Mouse (Mus musculus) adipocyte (in vitro differentiated cells): ENCODE measurements around the gene Ap2a2.

Source experiments
- DNase-seq: peaks from one replicate; pipeline ENCODE4 v3.0.0-alpha.2; 2016; ENCODE audit warnings: low spot score

Ap2a2 gene

DNA sequence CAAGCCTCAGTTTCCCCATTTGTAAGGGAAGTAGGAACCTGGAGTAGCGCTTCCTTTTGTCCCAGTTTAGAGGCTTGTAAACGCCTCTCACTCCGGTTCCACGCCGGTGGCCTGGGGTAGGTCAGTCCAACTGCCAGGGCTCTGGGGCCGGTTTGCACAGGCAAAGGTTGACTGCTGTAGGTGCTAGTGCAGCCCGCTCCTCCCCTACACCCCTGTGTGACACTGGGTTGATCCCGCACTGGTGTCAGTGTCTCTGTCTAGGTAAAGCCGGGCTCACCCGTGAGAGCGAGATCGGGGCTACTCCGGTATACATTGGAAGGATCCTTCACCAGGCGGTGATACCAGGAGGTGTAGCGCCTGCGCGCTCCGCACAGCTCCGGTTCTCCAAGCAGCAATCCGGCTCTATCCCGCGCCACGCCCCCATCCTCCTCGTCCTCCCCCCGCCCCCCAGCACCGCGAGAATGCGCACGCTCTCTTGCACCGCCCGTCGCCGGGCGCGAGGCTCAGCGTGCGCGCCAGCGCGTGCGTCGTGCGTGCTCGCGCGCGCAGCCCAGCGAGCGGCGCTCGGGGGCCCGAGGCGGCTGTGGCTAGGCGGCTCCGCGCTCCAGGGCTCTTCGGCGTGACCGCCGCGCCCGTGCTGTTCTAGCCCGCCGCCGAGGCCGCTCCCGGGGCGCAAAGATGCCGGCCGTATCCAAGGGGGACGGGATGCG, at the start of gene Ap2a2:
Gene Ap2a2, plus strand, starts transcription at position 492 of the 710 bp plus-strand sequence.
- peak; percentile 91 for DNase-seq

DNA sequence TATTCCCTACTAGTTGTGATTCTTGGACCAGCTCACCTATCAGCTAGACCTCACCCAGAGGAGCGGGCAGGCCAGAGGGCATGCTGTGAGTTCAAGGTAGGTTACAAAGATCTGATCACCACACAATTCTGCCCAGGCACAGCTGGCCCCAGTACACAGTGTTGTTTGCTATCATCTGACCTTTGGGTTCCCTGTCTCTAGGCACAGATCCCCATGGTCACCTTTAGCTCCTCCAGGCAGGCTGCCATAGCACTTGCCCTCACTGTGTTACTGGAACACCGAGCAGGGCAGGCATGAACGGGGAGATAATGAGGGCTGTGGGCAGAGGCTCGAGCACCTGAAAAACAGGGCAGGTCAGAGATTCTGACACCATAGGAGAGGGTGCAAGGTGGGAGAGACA, 44.3 kb upstream of the Ap2a2 start:
- peak; percentile 79 for DNase-seq

DNA sequence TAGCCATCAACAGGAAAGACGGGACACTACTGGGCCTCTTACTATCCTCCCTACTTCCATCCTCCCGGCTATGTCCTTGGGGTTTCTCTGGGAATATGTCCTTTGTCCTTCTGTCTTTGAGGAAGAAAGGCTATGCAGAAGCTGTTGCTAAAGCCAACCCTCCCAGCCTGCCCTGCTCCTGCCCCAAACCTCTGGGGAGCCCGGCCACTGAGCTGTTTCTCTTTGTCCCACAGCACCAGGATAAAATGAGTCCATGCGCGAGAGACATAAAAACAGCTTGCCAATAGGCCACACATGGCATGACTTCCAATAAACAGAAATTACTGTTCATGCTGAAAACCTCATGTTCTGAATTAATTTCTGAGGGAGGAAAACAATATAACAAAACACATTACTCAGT, 43.7 kb upstream of the Ap2a2 start:
- DNase-seq = peak; percentile 87

DNA sequence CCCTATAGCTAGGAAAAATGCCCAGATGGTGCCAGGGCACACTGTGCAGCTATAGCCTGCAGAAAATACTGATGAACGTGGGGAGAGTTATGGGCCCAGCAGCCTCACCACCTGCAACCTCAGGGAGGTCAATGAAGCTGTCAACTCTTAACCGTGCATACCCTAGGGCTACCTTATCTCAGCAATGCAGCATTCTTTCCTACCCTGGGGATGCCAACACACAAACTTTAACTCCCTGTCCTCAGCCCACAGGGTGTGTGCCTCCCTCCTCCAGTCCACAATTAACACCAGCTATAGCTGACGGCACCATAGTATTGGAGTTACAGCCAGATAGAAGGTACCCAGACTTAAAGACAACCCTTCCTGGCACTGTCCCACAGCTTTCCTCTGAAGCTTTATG, 43.0 kb upstream of the Ap2a2 start:
- DNase-seq = no peak

DNA sequence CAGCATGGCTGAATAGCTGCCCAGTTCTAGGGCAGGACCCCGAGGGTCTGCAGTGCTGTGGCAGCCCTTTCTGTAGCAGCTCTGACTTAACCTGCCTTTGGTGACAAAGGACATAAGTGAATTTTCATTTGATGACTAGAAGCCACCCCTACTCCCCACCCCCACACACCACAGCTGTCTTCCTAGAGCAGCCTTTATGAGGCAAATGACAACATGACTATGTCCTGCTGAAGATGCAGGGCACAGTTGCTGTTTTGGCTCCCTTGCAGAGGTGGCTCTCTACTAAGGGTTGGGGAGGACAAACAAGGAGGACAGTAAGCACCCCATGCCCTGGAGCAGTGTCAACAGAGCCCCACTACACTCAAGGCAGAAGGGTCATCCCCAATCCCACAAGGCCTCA, 42.2 kb upstream of the Ap2a2 start:
- DNase-seq = no peak

DNA sequence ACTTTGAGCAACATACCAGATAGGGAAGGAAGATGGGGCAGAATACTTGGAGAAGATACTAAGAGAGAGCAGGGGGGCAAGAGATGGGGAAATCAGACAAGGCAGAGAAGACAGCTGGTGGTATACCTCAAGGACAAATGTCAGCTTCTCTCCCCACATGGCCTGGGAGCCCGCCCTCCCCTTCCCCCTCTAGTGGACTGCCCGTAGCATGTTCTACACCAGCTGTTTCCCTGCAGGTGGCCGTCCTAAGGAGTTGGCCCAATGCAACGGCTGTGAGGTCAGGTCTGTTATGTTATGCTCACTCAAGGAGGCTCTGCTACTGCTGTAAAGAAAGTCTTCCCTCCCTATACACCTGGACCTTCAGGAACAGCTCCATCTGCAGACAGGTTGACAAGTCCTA, 39.0 kb upstream of the Ap2a2 start:
- no peak for DNase-seq

DNA sequence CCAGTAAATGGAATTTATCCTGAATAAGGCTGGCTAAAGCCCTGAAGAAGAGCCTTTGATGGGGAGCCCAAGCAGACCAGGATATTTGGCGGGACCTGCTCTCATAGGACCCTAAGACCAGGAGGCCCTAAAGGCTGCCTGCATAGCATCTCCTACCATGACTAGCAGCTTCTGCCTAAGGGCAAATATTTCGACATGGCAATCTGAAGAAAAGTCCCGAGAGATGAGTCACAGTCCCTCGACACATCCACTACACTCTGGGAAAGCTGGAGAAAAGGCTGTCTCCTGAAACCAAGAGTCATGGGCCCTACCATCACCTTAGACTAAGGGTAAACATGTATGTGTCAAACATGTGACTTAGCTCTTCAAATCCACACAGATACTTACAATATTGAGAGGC, 37.7 kb upstream of the Ap2a2 start:
- peak; percentile 57 for DNase-seq

DNA sequence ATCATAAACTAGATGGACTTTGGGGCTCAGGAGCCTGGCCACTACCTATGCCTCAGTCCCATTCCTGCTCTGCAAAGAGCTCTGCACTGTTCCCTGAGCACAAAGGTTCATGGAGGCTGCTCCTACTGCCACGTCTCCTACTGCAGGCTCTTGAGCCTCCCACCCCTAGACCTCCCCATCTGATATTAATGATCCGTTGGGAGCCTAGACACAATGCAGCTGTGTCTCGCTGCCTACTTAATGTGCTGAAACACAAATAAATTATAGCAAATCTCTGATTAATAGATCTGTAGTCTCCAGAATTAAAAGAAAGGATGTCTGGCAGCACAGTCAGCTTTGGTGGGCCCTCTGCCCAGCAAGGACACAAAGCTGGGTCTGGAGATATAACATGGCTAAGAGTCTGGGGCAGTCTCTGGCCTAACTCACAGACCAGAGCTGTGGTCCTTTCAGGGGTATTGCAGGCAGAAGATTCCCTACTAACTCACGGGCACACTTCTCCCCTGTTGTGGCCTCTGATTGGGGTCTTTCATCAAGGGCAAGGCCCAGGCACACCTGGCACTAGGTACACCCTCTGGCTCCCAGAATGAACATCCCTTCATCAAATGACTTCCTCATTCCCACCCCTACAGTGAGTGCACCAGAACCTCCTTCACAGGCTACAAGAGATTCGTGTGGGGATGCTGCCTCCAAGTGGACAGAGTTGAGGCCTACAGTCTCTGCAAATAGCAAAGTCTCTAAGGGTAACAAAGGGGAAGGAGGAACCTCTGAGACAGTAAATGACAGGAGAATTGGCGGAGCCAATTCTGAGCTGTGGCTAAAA, 37.0 kb upstream of the Ap2a2 start:
- peak; percentile 88 for DNase-seq

DNA sequence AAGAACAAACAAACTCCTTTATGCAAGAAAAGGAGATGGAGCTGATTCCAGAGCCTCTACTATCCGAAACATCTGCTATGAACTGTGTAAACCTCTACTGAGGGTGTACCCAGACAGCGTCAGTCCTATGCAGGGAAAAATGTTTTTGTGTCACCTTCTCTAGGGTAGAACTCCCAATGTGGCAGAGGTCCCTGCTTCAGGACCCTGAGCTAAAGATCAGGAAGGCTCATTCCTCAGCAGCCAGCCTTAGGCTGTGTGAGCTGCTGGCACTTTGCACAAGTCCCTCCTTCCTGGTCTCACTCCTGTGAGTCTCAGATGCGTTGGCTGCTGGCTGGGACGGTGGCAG, 36.4 kb upstream of the Ap2a2 start:
- DNase-seq = no peak

DNA sequence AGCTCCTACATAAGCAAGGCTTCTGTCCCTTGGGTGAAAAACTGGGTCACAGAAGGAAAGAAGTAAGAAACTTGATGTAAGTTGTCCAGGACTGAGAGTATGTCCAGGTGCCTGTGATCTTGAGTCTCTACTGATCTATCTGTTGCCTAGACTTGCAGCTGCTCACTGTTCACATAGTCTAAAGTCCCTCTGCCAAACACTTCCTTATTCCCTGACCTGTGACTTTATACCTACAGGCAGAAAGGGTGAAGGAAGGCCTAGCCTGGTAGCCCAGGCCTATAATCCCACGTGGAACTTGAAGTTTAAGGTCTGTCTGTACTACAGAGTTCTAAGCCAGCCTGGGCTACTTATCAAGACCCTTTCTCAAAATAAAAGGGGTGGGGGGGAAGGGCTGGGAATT, 26.4 kb upstream of the Ap2a2 start:
- DNase-seq = no peak

DNA sequence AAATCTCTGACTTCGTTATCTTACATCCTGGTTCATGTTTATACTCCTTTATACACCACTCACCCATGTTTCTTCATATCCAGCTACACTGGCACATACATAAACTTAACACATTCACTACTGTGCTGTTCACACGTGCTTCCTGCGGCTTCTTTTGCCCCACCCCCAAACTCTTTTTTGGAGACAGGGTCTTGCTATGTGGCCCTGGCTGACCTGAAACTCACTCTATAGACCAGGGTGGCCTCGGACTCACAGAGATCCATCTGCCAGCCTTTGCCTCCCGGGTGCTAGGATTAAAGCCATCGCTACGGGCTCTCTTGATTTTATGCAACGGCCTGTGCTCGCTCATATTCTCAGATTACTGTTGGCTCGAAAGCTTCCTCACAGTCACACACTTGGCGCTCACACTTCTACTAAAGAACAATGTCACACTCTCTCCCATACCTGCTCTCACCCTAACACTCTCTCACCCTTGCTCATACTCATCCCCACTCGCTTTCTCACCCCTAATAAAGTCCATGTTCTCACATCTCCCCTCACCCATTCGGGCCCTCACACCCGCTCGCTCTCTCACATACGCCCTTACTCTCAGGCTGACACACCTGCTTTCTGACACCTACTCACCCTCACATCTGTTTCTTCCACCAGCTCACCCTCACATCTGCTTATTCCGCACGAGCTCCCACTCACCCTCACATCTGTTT, 23.0 kb upstream of the Ap2a2 start:
- no peak for DNase-seq

DNA sequence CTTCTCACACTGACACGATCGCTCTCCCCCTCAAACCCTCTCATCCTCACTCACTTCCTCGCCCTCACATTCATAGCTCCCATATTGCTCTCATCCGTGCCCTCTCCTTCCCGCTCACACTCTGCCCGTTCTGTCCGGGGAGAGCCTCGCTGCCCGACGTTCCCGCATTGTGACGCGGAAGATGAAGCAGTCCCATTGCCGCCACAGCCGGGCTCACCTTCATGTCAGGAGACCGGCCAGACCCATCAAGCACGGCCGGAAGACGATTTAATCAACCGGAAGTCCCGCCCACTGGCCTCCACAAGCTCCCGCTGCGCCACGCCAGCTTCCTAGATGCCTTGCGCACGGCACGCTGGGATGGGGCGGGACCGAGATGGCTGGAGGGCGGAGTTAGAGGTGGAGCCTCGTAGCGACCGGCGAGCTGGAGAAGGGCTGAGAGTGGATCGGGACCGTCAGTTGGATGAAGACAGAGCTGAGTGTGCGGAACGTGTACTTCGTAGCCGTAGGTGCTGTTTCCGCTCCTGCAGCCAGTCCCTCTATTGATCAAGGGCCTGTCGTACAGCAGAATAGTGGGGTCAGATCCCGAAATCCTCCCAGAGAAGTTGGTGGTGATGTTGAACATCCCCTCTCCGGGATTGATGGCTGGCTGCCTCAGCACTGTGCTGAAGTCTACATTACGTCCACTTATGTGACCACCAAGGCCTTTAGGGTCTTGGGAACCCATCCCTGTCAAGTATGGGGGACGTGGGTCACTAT, 22.2 kb upstream of the Ap2a2 start, which contains the start of gene Chid1:
Gene Chid1, minus strand, starts transcription at position 302 of the 756 bp plus-strand sequence.
- peak; percentile 96 for DNase-seq

DNA sequence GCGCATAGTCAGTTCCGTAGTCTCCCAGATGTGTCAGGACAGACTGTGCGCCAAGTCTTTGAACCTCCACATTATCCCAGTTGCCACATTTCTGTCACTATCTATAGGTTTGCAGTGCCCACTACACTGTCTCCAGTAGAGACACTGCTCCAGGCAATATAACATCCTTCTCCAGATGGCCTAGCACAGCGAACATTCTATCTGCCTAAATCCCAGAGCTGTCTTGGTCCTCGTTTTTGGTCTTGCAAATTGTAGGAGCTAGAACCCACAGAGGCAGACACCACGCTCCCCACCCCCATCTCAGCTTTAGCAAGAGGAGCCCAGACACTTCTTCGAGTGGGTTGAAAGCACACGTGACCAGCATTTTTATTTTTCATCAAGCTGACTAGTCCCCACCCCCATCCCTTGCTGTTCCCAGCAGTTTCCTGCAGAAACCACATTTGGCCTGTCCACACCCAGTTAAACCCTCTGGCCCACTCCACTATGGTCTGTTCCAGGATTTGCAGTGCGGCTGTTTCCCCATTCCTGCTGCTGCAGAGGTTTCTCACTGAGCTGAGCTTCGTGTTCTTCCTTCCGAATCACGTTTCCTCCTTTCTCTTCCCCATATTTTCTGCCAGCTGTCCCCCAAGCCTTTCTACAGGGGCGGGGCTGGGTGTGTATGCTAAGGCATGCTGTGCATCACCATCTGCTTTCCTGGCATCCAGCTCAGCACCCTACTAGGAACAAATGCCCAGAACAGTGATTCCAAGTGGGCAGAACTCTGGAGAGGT, 21.5 kb upstream of the Ap2a2 start:
- peak; percentile 90 for DNase-seq

DNA sequence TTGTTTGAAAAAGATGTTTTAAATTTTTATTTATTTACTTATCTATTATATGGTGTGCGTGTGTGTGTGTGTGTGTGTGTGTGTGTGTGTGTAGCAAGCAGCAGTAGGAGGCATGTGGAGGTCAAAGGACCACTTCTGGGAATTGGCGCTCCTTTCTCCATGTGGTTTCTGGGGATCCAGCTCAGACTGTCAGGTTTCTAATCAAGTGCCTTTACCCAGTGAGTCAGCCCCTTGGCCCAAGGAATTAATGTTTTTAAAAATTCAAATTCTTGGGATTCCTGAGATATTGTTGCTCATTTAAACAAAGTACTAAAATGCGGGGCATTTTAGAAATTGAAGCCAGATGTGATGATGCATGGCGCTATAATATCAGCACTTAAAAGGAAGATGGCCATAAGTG, 20.3 kb upstream of the Ap2a2 start:
- no peak for DNase-seq

DNA sequence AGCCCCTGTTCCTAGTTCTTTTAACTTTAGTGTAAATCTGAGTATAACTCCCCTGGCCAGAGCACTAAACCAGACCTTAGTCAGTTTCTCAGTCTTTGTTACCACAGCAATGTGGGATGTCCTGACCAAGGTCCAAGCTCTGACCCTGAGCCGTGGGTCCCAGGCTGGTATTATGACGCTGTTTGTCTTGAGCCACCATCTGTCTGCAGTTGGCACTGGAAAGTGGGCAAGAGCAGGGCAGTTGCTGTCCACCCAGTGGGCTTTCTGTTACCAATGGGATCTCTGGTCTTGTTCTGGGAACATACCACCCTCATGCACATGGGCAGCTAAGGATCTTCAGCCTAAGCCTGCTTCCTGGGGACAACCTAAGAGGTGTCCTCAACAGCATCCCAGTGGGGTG, 19.4 kb upstream of the Ap2a2 start:
- DNase-seq = no peak

DNA sequence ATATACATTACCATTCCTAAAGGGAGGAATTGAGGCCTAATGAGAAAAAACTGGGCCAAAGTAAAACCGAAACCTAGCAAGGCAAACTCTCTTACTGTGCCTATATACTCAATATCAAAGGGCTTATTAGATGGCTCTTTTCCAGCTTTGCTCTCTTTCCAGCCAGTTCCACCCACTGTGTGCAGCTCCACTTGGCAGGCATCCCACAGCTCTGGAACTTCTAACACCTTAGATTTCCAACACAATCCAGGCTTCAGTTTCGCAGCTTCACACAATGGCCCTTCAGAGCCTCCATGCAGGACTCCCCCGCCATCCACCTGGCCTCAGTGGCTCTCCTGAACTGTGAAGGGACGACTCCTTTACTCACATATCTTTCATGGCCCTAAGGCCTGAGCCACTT, 17.3 kb upstream of the Ap2a2 start:
- peak; percentile 33 for DNase-seq

DNA sequence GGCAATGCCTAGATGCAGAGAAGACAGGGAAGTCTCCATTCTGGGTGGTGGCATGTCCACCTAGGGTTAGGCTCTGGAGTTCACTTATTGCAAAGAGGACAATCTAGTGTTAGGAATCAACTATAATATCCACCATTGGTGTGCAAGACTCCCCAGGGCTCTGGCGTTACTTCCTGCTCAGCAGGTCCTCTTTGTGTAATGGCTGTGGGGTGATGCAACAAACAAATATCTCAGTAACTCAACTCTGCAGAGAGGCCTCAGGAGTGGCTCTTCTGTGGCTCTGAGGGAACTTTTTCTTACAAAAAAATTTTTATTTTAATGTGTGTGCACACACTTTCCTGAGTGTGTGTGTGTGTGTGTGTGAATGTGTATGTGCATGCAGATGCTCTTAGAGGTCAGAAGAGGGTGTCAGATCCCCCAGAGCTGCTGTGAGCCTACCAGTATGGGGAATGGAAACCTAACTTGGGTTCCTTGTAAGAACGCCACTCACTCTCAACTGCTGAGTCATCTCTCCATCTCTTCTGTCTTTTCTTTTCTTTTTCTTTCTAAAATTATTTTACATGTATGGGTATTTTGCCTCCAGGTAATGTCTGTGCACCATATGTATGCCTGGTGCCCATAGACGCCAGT, 12.4 kb upstream of the Ap2a2 start:
- DNase-seq = no peak

DNA sequence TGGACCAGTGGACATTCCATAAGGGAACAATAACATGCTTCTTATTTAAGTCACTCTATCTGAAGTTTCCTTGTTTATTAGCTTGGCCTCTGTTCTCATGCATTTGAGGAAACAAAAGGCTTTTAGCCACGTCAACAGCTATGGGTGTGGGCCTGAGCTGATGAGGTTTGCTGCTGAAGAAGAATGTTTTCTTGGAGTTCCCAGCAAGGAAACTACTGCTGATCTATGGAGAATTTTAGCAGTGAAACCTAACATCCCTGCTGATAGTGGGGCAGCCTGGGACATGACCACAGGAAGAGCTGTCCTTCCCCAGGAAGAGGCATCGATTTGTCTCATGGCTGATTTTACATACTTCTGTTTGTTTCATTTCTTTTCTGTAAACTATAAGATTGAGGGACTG, 11.5 kb upstream of the Ap2a2 start:
- no peak for DNase-seq

DNA sequence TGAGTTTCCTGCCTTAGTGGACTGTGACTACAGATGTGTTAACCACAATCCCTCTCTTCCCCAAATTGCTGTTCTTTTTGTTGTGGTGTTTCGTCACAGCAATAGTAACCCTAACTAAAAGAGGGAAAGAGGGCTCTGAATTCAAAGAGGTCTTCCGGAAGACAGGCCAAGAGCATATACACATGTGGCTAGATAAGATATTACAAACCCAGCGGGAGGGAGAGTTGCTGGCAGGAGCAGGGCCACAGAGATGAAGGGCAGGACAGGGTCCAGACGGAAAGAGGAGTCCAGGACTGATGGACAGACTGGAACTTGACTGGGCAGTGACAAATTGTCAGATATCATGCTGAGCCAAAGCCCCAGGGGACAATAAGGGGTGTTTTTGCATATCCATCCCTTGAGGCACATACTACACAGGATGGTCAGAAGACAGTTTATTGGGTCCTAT, 3.6 kb upstream of the Ap2a2 start:
- DNase-seq = no peak

DNA sequence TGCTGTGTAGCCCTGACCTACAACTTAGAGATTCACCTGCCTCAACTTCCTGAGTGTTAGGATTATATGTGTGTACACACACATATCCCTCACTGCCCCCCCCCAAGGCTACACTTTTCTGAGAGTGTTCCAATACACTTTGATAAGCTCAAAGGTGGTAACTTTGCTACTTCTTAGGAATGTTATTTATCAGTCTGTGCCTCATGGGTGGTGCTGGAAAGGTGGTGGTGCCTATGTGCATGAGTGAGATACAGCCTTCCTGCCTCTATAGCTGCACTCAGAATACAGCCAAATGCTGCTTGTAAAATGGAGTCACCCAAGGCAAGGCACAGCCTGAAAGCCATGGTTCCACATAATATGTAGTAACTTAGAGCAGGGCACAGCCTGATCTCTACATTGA, 3.0 kb upstream of the Ap2a2 start:
- no peak for DNase-seq

DNA sequence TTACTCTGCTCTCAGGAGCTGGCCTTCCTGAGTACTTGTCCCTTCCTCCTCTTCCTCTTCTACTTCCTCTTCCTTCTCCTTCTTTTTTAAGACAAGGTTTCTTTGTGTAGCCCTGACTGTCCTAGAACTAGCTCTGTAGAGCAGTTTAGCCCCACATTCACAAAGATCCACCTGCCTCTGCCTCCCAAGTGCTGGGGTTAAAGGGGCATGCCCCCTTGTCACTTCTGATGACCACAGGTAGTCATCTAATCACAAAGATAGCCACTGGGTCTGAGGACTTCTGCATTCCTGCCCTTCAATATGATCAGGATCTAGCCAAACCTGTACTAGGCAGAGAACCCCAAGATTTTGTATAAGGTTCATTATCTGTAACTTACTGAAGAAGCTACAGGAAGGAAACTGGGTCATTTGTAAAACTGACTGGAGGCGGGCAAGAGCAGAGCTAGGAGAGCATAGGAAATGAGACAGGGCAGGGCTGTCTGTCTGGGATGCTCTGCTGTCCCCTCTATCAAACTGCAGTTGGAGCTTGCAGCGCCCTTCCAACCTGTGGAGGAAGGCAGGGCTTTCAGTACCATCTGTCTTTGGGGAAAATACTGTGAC, 2.1 kb upstream of the Ap2a2 start:
- no peak for DNase-seq
